Mouse (Mus musculus) MN1 (cell line): Measurements from ENCODE around the gene Ube3b.

Experiments
- DNase-seq: peaks from one replicate; pipeline ENCODE4 v3.0.0-alpha.2; 2016; ENCODE audit warnings: low spot score

The Ube3b gene

DNA sequence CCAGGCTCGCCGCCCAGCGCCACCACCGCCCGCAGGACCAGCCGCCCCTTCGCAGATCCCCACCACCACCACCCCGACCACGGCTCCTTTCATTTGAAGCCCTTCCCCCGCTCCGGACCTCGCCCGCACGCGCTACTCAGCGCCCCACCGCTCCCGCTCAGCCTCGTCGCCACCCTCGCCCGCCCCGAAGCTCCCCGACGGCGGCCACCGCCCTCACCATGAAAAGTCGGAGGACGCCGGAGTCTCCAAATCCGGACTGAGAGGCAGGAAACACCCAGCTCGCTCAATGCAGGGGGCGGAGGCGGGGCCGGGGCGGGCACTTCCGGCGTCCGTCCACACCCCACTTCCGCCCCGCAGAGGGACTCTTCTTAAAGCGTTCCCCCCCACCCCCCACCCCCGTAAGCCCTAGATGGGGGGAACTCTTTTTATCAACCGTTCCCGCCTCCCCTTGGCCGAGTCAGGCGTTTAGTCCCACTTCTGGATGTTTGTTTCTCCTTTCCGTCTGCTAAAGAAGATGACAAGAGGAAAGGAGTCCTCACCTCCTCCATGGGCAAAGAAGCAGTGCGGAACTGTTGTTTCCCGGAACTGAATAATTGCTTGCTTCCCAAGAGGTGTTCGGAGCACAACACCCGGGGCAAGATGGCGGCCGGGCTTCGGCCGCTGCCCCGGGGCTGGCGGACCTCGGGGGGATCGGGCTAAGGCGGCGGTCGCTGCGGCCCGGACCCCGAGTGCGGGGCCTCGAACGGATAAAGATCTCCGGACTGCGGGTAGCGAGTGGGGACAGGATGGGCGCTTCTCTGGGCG lies at the start of gene Ube3b, which contains the start of gene Kctd10:
Ube3b (plus strand) TSS at position 399 of the 804 bp plus-strand sequence.
Kctd10 (minus strand) TSS at position 300 of the 804 bp plus-strand sequence.
- peak; percentile 77 for DNase-seq

GRCm38 (mm10) chr5:114342996-114343395 lies 37.4 kb upstream of the Ube3b start:
- no peak for DNase-seq

DNA sequence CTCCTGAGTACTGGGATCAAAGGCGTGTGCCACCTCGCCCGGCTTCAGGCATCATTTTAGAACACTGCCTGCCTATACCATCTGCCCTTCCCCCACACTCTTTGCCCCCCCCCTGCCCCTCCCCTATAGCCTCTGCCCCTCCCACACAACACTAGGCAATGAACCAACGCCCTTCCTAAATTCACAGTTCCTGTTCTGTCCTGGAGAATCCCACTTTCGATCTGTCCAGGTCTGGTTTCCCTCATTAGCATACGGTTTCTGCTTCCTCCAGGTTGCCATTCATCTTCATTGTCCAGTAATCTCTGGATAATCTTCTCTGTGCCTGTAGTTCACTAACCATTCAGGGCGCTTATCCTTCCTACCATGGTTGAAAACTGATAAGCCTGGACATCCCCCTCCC lies 36.8 kb upstream of the Ube3b start:
- no peak for DNase-seq

GRCm38 (mm10) chr5:114345538-114345937 lies 34.9 kb upstream of the Ube3b start:
- DNase-seq, result no peak

DNA sequence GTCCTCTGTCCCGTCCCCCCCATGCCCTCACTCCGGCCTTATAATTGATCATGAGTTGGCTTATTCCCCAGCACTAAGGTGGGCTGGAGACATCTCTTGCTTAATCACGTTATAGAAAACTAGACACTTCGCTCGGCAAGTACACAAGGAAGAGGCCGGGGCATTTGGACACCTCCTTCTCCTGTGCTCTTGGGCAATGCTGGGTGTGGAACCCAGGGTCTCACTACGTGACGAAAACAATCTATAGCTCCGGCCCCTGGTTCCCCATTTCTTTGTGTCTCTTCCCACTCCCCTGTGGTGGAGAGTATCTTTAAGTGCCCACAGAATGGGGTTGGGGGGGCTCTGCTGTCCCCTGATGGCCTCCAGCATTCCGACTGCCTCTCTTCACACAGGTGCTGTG lies 33.4 kb upstream of the Ube3b start:
- no peak for DNase-seq

DNA sequence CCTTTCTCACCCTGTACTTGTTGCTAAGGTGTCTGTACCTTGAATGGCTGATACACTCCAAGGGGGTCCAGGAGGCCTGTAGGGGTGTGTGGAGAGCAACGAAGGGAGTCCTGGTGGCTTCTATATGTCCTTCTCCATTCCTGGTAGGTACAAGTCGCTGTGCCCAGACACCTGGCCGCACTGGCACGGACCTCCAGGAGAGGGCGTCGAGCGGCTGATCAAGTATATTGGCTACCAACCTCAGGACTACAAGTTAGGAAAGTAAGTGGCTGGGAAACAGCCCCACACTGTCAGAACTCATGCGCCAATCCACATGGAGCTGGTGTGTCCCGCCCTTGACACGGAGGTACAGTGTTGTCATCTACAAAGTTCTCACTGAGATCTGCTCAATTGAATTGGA lies 28.9 kb upstream of the Ube3b start:
- DNase-seq, result no peak

- peak; percentile 68 for DNase-seq
These were observed 24.0 kb upstream of the Ube3b start for GRCm38 (mm10) chr5:114356250-114356935.

DNA sequence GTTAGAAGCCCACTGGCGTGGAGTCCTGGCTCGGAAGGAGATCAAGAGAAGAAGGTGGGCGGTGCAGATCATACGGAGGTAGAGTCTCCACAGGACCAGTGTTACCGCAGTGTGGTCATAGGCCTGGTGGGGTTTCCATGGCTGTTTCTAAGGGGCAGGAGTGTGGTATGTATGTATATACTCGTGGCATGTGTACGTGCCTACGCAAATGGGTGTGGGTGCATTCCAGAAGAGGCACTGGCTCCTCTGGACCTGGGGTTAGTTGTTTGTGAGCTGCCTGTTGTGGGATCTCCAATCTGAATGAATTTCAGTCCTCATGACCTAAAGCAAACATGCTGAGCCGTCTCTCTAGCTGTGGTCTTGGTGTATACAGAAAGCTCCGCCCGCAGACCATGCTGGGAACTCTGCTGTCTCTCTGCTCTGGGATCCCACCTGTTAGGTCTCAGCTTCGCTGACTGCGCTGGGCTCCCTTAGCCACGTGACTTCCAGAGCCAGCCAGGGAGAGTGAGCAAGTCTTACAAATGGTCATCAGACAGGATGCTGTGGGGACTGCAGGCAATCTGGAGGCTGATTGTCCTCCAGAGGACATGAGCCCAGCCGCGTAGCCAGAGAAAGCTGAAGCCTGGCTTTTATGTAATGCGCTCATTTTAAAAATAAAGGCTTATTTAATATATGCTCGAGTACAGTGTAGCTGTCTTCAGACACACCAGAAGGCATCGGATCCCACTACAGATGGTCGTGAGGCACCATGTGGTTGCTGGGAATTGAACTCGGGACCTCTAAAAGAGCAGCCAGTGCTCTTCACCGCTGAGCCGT lies 23.3 kb upstream of the Ube3b start:
- DNase-seq, result peak; percentile 18

DNA sequence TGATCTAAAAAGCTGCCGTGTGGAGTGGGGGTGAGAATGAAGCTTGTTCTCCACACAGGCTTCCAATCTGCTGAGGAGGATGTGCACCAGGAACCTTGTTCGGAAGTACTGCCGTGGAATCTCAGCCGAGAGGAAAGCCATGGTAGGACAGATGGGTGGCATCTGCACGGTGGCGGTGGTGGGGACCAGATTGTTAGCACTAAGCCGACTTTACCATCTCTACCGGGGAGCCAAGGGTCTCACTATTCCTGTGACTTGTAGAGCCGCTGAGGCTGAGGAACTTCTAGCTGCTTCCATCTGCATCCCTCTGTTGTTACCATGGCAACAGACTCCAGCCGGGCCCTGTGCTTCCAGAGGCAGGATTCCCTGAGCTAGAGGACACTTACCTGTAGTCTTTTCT lies 21.6 kb upstream of the Ube3b start:
- no peak for DNase-seq

DNA sequence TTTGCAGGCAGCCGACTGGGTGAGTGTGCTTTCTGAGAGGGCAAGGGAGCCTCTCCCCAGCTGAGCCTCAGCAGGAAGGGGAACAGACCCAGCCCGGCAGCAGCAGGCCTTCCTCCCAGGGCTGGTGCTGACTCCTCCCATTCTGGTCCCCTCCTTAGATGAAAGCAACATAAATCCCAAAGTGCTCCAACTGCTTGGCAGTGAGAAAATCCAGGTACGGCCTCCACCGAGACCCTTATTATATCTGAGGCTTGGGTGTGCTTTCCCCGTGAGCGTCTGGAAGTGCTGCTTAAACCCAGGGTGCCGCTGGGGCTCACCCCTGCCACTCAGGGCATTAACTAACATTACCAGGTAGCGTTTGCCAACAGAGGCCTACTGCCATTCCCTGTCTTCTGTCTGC lies 20.8 kb upstream of the Ube3b start:
- no peak for DNase-seq

DNA sequence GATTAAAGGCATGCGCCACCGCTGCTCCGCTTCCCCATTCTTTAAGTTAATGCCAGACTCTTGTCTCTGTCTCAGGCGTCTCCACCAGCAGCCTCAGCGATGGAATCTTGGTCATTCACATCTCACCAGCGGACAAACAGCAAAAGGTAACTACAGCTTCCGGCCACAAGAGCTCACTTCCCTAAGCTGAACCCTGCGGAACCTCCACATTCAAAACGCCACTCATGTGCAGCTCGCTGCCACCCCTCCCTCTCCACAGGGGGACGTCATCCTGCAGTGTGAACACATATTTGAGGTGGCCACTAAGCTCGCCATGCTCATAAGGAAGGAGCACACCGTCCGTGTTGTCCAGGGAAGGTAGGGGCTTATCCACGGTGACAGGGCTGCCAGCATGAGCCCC lies 19.4 kb upstream of the Ube3b start:
- DNase-seq, result no peak

- no peak for DNase-seq
These were observed 15.2 kb upstream of the Ube3b start for GRCm38 (mm10) chr5:114365043-114365752.

- no peak for DNase-seq
These were observed 12.3 kb upstream of the Ube3b start for GRCm38 (mm10) chr5:114368121-114368520.

- DNase-seq, result no peak
These were observed 11.5 kb upstream of the Ube3b start for GRCm38 (mm10) chr5:114368803-114369496.

GRCm38 (mm10) chr5:114369921-114370320 lies 10.5 kb upstream of the Ube3b start:
- DNase-seq, result no peak

GRCm38 (mm10) chr5:114370371-114370776 lies 10.0 kb upstream of the Ube3b start:
- DNase-seq, result no peak

DNA sequence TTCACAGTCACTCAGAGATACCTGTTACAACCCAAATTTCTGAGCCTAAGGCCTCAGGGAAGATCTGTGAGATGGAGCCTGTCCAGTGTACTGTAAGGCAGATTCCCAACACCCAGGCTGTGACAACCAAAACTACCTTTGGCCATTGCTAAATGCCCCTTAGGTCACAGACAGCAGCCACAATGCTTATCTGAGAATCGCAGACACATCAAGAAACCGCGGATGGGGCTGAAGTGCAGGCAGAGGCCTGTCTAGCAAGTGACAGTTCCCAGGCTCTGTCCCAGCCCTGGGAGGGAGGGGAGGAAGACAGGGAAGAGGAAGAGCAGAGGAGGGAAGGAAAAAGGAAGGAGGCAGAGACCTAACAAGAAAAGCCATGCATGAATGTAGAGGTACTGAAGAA lies 9.1 kb upstream of the Ube3b start:
- DNase-seq, result no peak

- peak; percentile 28 for DNase-seq
These were observed 8.5 kb upstream of the Ube3b start for GRCm38 (mm10) chr5:114371731-114372473.

DNA sequence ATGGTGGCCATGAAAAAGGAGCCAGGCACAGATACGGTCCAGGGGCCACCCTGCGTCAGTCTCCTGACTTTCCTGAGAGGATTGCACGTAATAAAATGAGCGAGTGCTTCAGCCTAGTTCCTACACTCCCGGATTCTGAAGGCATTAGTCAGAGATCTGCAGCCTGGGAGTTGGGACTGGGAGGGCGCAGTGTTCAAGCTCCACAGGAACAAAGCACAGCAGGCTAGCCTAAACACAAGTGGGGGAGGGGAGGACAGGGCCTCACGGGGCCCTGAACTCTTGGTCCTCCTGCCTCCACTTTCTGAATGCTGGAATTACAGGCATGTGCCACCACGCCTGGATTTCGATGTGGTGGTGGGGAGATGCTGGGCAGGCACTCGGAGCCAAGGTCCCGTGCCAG lies 7.8 kb upstream of the Ube3b start:
- DNase-seq, result no peak

- DNase-seq, result no peak
These were observed 7.2 kb upstream of the Ube3b start for GRCm38 (mm10) chr5:114373174-114373573.

DNA sequence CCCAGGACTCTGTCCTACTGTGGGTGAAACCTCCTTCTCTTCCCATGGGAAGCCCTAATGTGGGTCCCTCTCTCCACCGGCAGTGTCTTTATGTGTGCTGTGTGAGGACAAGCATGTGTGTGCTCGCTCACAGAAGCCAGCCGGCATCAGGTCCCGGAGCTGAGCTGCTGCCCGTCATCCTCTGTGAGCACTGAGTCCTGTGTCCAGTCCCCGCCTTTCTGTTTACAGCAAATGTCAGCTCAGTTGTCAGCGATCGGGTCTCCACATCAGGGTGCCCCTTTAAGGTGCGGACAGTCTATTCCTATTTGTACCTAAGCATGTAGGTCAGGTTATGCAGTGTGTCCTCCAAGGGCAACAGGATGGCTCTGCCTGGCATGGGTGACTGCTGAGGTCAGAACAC lies 6.8 kb upstream of the Ube3b start:
- DNase-seq, result no peak
